Mouse (Mus musculus) intestine, embryonic 15.5 days (tissue): ENCODE data around the gene Manea. TPM values are rescaled to one million over a fixed set of nuclear protein-coding genes. Genes with fewer than 3 reads are reported as not detected.
"Not testable (repeated sequence)": the region's sequence is repeated elsewhere in the genome, so short reads cannot be mapped to it uniquely, and the experiment has no call there.

Experiments used
- ATAC-seq: fragments of 200-750 bp; cut with Nextera tagmentation; 2 replicates; pipeline ENCODE4 v1.8.0; 2017; ENCODE audit warnings: moderate TSS enrichment, moderate library complexity
- H3K27ac ChIP-seq: fragments of 300-500 bp; sonication (generic); 2 replicates; pipeline ENCODE4 v1.5.1; 2015; ENCODE audit warnings: mild to moderate bottlenecking, inconsistent platforms
- H3K27me3 ChIP-seq: fragments of 300-500 bp; sonication (generic); replicated peaks from 2 replicates; pipeline ENCODE4 v1.6.1; 2015; ENCODE audit warnings: inconsistent platforms
- H3K36me3 ChIP-seq: fragments of 300-500 bp; sonication (generic); 2 replicates; pipeline ENCODE4 v1.6.1; 2015; ENCODE audit warnings: inconsistent platforms
- H3K4me1 ChIP-seq: fragments of 300-500 bp; sonication (generic); replicated peaks from 2 replicates; pipeline ENCODE4 v1.6.1; 2015; ENCODE audit warnings: inconsistent platforms
- H3K4me2 ChIP-seq: fragments of 300-500 bp; sonication (generic); replicated peaks from 2 replicates; pipeline ENCODE4 v1.6.1; 2015; ENCODE audit warnings: mild to moderate bottlenecking, inconsistent platforms
- H3K4me3 ChIP-seq: fragments of 300-500 bp; sonication (generic); replicated peaks from 2 replicates; pipeline ENCODE4 v1.5.1; 2015; ENCODE audit warnings: inconsistent platforms
- H3K9ac ChIP-seq: fragments of 300-500 bp; sonication (generic); 2 replicates; pipeline ENCODE4 v1.6.1; 2015; ENCODE audit warnings: inconsistent platforms
- H3K9me3 ChIP-seq: fragments of 300-500 bp; sonication (generic); 2 replicates; pipeline ENCODE4 v1.6.1; 2016; ENCODE audit warnings: inconsistent platforms
- WGBS: fragments of 180-500 bp; shearing (Covaris S2); methylation state at CpG from one replicate; pipeline ENCODE4 v1.1.7; 2015; 5-methylcytosine and 5-hydroxymethylcytosine counted together
- polyA plus RNA-seq: library from polyadenylated mRNA; unstranded; fragments of >200 nt; fragmentation: Nextera tagmentation; extraction: Ambion mirVana; gene quantifications from 2 replicates; pipeline ENCODE4 v1.2.1, GENCODE M21; 2015

The Manea gene
- polyA plus RNA-seq: 9.9 and 10.6 TPM in 2 replicates

DNA sequence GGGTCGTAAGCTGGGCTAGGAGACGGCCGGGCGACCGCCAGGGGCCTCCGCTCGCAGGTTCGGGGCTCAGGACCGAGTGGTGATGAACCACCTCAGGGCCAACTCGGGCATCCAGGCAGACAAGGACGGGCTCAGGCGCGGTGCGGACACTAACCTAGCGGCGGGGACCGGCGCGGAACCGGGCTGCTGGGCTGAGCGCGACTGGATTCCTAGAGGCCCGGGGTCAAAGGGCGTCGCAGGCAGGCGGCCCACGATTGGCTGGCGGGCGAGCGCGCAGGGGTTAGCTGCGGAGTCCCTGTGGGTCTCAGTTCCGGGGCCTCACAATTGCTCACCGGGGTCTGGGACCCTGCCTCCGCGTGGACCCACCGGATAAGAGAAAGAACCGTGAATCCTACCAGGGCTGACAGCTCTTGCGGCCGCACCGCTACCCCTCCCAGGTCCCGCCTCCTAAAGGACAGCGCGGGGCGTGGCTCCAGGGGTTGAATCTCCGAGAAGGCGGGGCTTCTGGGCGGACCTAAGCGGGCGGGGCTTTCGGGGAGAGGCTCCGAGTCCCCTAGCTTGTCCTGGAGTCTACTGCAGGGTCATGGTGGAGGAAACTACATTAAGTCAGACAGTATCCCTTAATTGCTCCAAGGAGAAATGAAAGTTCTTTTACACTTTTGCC is at the start of gene Manea:
TSS of gene Manea (minus strand) at position 449 of the 664 bp plus-strand sequence.
- H3K27me3 ChIP-seq: no peaks in the 10 kb centered on the region
- H3K4me2 ChIP-seq: peak within 1 kb of the TSS; percentile 62
- no peaks in the 10 kb centered on the region for H3K9me3 ChIP-seq
- peak within 1 kb of the TSS; percentile 70 for H3K9ac ChIP-seq
- no peaks in the 10 kb centered on the region for H3K4me1 ChIP-seq
- no peaks in the 10 kb centered on the region for H3K36me3 ChIP-seq
- peak; percentile 99 for ATAC-seq
- H3K27ac ChIP-seq: peak within 1 kb of the TSS; percentile 82
- under 1% methylated on average over 52 of the region's 52 CpGs for WGBS
- peak within 1 kb of the TSS; percentile 77 for H3K4me3 ChIP-seq

GRCm38 (mm10) chr4:26354616-26355015 is 7.9 kb upstream of the Manea start:
- no peak overlapping the region for H3K4me3 ChIP-seq
- 89% methylated on average over 2 of the region's 2 CpGs for WGBS
- H3K4me2 ChIP-seq: no peak overlapping the region
- no peaks in the 10 kb centered on the region for H3K4me1 ChIP-seq
- no peaks in the 10 kb centered on the region for H3K9me3 ChIP-seq
- no peak for ATAC-seq
- H3K36me3 ChIP-seq: no peaks in the 10 kb centered on the region
- no peak overlapping the region for H3K9ac ChIP-seq
- H3K27me3 ChIP-seq: no peaks in the 10 kb centered on the region
- H3K27ac ChIP-seq: no peak overlapping the region

GRCm38 (mm10) chr4:26353643-26354231 is 7.0 kb upstream of the Manea start:
- H3K9ac ChIP-seq: no peak overlapping the region
- H3K4me2 ChIP-seq: no peak overlapping the region
- ATAC-seq: no peak
- H3K4me1 ChIP-seq: no peaks in the 10 kb centered on the region
- H3K27ac ChIP-seq: no peak overlapping the region
- 21% methylated on average over 2 of the region's 2 CpGs for WGBS
- no peaks in the 10 kb centered on the region for H3K36me3 ChIP-seq
- no peak overlapping the region for H3K4me3 ChIP-seq
- no peaks in the 10 kb centered on the region for H3K27me3 ChIP-seq
- H3K9me3 ChIP-seq: no peaks in the 10 kb centered on the region

GRCm38 (mm10) chr4:26347239-26347638 is 548 bp upstream of the Manea start:
- H3K9me3 ChIP-seq: no peaks in the 10 kb centered on the region
- H3K9ac ChIP-seq: no peak overlapping the region
- WGBS: 50% methylated on average over 2 of the region's 2 CpGs
- H3K4me3 ChIP-seq: no peak overlapping the region
- H3K27me3 ChIP-seq: no peaks in the 10 kb centered on the region
- no peaks in the 10 kb centered on the region for H3K4me1 ChIP-seq
- H3K4me2 ChIP-seq: no peak overlapping the region
- no peaks in the 10 kb centered on the region for H3K36me3 ChIP-seq
- no peak overlapping the region for H3K27ac ChIP-seq
- no peak for ATAC-seq

DNA sequence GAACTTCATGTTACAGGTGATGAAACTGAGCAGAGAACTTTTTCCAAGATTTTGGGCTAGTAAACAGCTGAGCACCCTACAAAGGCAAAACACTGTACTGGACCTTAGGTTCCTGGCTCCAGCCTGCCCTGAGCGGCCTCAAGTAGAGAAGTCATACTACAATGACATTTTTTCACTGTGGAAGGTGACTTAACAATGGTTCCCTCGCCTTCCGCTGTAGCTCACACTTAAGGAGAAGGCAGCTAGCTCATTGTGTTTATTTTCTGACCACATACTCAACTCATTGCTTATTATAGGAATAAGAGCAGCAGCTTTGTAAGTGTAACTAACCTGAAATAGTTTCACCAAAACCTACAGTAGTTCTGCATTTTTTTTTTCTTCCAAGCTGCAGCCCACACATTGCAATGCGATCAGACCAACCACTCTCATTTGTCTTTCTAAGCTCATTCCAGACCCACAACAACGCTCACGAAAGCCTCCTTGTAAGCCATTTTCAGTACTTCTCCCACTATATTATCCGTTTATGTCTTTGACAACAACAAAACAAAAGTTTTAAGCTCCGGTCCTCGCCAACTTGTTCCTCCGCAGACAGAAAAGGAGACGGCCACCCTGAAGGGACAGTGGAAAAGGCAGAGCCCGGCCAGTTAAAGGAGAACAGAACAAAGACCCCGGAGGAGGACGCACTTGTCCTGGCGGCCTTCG is 799 bp downstream of the Manea start:
- WGBS: 3% methylated on average over 16 of the region's 16 CpGs
- Histone ChIP-seq H3K4me3 (peak overlapping the region; percentile 77), H3K36me3 (no peaks in the 10 kb centered on the region), H3K27ac (peak overlapping the region; percentile 82), H3K9me3 (no peaks in the 10 kb centered on the region), H3K27me3 (no peaks in the 10 kb centered on the region), H3K4me2 (peak overlapping the region; percentile 62), H3K9ac (peak overlapping the region; percentile 70), H3K4me1 (no peaks in the 10 kb centered on the region)
- peak; percentile 18 for ATAC-seq

- Histone ChIP-seq H3K4me3 (no peak overlapping the region), H3K9ac (no peak overlapping the region), H3K27me3 (no peaks in the 10 kb centered on the region), H3K4me2 (peak overlapping the region; percentile 33; the same call in 1 of the 2 replicates), H3K27ac (no peak overlapping the region), H3K4me1 (no peaks in the 10 kb centered on the region), H3K36me3 (no peaks in the 10 kb centered on the region), H3K9me3 (no peaks in the 10 kb centered on the region)
- whole genome bisulfite sequencing: 64% methylated on average over 3 of the region's 3 CpGs
- ATAC-seq: no peak
Observed at GRCm38 (mm10) chr4:26345080-26345479, 1.6 kb downstream of the Manea start.

DNA sequence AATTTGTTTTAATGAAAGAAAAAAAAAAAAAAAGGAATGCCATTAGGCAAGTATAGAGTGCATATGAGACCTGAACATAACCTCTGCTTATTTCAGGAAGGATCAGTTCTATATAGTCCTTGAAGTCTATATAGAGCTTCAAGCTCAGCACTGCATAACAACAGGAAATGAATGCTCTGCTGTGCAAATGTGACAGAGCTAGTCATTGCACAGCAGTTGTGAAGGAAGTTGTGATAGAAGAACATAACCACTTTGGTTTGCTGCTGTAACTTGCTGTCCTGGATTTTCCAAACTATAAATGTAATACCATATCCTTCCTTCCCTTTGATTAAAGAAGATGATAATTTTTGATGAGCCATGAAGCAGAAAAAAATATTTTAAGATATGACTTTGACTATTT is 4.3 kb downstream of the Manea start:
- no peaks in the 10 kb centered on the region for H3K4me1 ChIP-seq
- no peak overlapping the region for H3K9ac ChIP-seq
- ATAC-seq: no peak
- no peaks in the 10 kb centered on the region for H3K36me3 ChIP-seq
- no peak overlapping the region for H3K4me2 ChIP-seq
- no peak overlapping the region for H3K4me3 ChIP-seq
- no peak overlapping the region for H3K27ac ChIP-seq
- H3K27me3 ChIP-seq: no peaks in the 10 kb centered on the region
- H3K9me3 ChIP-seq: no peaks in the 10 kb centered on the region

DNA sequence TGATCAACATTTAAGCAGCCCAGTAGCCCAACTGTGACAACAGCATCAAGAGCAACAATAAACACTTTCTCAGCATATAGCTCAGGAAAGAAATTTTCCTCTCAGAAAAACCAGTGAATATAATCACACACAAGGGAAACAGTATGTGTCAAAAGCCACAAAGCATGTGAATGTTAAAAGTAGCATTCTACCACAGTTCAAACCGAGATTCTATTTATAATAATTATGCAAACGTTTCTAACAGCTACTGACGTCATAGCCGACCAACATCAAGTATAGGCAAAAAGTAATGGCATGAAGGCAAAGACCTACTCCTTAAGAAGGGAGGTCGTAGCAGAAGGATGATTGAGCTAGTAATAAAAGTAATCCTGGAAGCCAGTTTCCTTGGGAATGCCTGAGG is 8.1 kb downstream of the Manea start:
- ATAC-seq: no peak
- H3K36me3 ChIP-seq: no peaks in the 10 kb centered on the region
- no peak overlapping the region for H3K9ac ChIP-seq
- H3K4me3 ChIP-seq: no peak overlapping the region
- H3K27me3 ChIP-seq: no peaks in the 10 kb centered on the region
- H3K4me1 ChIP-seq: no peaks in the 10 kb centered on the region
- no peaks in the 10 kb centered on the region for H3K9me3 ChIP-seq
- H3K4me2 ChIP-seq: no peak overlapping the region
- no peak overlapping the region for H3K27ac ChIP-seq
- 82% methylated on average over 5 of the region's 5 CpGs for WGBS

DNA sequence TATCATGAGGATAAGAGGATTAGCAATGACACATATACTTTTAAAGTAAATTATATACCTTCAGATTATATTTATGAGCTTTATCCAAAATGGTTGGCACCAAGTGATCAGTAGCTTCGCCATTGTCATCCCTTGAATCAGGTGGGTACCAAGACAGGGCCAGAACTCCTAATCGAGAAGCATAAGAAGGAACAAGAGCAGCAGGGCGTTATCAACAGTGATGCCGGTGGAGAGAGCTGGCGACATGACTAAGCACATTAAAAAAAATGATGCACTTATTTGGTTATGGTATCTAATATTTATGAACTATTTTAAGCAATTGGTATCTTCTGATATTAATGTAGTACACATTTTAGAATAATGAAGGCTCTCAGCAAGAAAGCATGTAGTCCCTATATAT is 10.1 kb downstream of the Manea start:
- 97% methylated on average over 5 of the region's 5 CpGs for WGBS
- Histone ChIP-seq H3K27me3 (no peaks in the 10 kb centered on the region), H3K9me3 (no peaks in the 10 kb centered on the region), H3K4me3 (no peak overlapping the region), H3K4me1 (no peaks in the 10 kb centered on the region), H3K27ac (no peak overlapping the region), H3K36me3 (no peaks in the 10 kb centered on the region), H3K9ac (no peak overlapping the region), H3K4me2 (no peak overlapping the region)
- no peak for ATAC-seq

GRCm38 (mm10) chr4:26304731-26305130 is 42.0 kb downstream of the Manea start:
- not testable (repeated sequence) for H3K27me3 ChIP-seq, H3K27ac ChIP-seq, H3K4me3 ChIP-seq, H3K9ac ChIP-seq, H3K9me3 ChIP-seq, H3K4me1 ChIP-seq, ATAC-seq, H3K4me2 ChIP-seq, H3K36me3 ChIP-seq
- WGBS: 87% methylated on average over 1 of the region's 1 CpGs

GRCm38 (mm10) chr4:26277112-26277716 is 69.5 kb downstream of the Manea start:
- WGBS: 35% methylated on average over 1 of the region's 1 CpGs
- Histone ChIP-seq H3K9me3 (no peaks in the 10 kb centered on the region), H3K9ac (no peak overlapping the region), H3K4me2 (no peak overlapping the region), H3K27me3 (no peaks in the 10 kb centered on the region), H3K36me3 (no peaks in the 10 kb centered on the region), H3K27ac (no peak overlapping the region), H3K4me3 (no peak overlapping the region), H3K4me1 (no peaks in the 10 kb centered on the region)
- no peak for ATAC-seq

GRCm38 (mm10) chr4:26276264-26276663 is 70.4 kb downstream of the Manea start:
- no peak overlapping the region for H3K4me2 ChIP-seq
- H3K36me3 ChIP-seq: no peaks in the 10 kb centered on the region
- H3K27me3 ChIP-seq: no peaks in the 10 kb centered on the region
- no peaks in the 10 kb centered on the region for H3K9me3 ChIP-seq
- no peak overlapping the region for H3K4me3 ChIP-seq
- no peak overlapping the region for H3K27ac ChIP-seq
- no peaks in the 10 kb centered on the region for H3K4me1 ChIP-seq
- ATAC-seq: no peak
- no peak overlapping the region for H3K9ac ChIP-seq
